Mouse (Mus musculus): ENCODE measurements around the gene Synm.

DNA sequence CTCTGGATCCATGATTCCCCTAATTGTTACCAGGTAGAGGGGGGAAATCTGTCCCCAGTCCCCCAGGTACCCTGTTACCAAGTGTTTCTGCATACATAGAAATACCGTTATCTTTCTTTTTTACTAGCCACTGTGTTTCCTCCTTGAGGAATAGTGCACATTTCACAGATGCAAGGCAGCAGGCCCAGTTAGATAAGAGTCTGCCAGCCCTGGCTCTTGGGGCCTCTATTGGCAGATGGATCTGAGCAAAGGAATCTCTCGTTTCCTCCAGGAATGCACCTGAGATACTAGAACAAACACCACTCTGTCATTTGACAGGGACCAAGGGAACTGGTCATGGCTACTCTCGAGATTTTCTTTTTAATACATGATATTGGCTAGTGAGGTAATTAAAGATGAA is 67.4 kb downstream of the Synm start:
- no peak for TF ChIP-seq CTCF (IDR thresholded peaks at IDR 0.05; ENCODE audit: low read depth, low read length)
- no peak for TF ChIP-seq POLR2A (IDR thresholded peaks at IDR 0.05; ENCODE audit: borderline replicate concordance, low read depth, low read length)

All from bone marrow macrophage, adult 2 months (primary cell).